Mouse (Mus musculus) monocyte, adult 59 days (primary cell): ENCODE results near the gene Asnsd1. TPM values are rescaled to one million over a fixed set of nuclear protein-coding genes. Genes with fewer than 3 reads are reported as not detected.

Experiments
- total RNA-seq, 2 experiments: library from RNA; stranded (reverse); gene quantifications; one replicate each; pipeline ENCODE4 v1.2.4; 2023

Gene Asnsd1
- 10 to 100 TPM; 35.2 to 37.5 TPM for total RNA-seq

GRCm38 (mm10) chr1:53352327-53353261 lies at the start of gene Asnsd1, which contains the start of the genes Asdurf and Gm28551:
Gene Asnsd1, minus strand, starts transcription at chr1:53352752.
Gene Asdurf, minus strand, starts transcription at chr1:53352619.
Gene Gm28551, minus strand, starts transcription at chr1:53352667.

GRCm38 (mm10) chr1:53312989-53313967 lies 39.3 kb downstream of the Asnsd1 start, which contains the start of gene Osgepl1:
Gene Osgepl1, plus strand, starts transcription at chr1:53313624.

GRCm38 (mm10) chr1:53296581-53297383 lies 55.8 kb downstream of the Asnsd1 start, which contains the start of the genes Pms1, Ormdl1 and Gm28778:
Gene Pms1, minus strand, starts transcription at chr1:53297018.
Gene Ormdl1, plus strand, starts transcription at chr1:53297095.
Gene Gm28778, plus strand, starts transcription at chr1:53297111.

Other genes with a start within 250 kb of the Asnsd1 start
- gene 1700019A02Rik, start 165.1 kb downstream of the Asnsd1 start, total RNA-seq: not detected
- 1 to 10 TPM; 7.1 to 8.4 TPM for gene Pms1, start 55.7 kb downstream of the Asnsd1 start, total RNA-seq
- gene Ormdl1, start 55.7 kb downstream of the Asnsd1 start, total RNA-seq: 10 to 100 TPM in 1 of 2 experiments, 1 to 10 TPM in 1; 9.9 to 11.3 TPM
- not detected for gene Gm28778, start 55.6 kb downstream of the Asnsd1 start, total RNA-seq
- gene Osgepl1, start 39.1 kb downstream of the Asnsd1 start, total RNA-seq: 1 to 10 TPM; 3.3 to 5.9 TPM
- gene Asdurf, start 133 bp downstream of the Asnsd1 start, total RNA-seq: not detected
- gene Gm28551, start 85 bp downstream of the Asnsd1 start, total RNA-seq: not detected